Mouse (Mus musculus): ENCODE data around the gene Ctsk. TPM values are rescaled to one million over a fixed set of nuclear protein-coding genes. Genes with fewer than 3 reads are reported as not detected.
A peak's percentile ranks its signal among the peaks of the same experiment; 100 is the strongest.

Ctsk gene
- polyA plus RNA-seq, 1 experiment: not detected

DNA sequence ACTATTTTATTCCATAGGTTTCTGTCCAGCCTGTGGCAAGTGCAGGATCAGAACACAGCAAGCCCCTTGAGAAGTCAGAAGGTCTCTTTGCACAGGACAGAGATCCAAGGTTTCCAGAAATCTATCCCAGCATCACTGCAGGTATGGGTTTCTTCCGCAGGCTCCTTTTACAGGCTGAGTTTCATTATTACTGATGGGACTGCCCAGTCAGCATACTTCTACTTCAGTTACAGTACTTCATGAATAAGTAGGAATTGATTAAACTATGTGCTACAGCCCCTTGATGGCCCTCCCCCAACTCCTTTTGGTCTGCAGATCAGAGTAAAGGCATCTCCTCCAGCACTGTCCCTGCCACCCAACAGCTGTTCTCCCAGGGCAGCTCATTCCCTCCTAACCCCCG is 8.8 kb upstream of the Ctsk start:
- peaks cover 7% of the 10 kb centered on the region for H3K4me1 ChIP-seq (ENCODE audit: control insufficient read depth)
- H3K9me3 ChIP-seq (ENCODE audit: control insufficient read depth, low read length): no peaks in the 10 kb centered on the region
- H3K36me3 ChIP-seq (ENCODE audit: control insufficient read depth): peaks cover 95% of the 10 kb centered on the region

DNA sequence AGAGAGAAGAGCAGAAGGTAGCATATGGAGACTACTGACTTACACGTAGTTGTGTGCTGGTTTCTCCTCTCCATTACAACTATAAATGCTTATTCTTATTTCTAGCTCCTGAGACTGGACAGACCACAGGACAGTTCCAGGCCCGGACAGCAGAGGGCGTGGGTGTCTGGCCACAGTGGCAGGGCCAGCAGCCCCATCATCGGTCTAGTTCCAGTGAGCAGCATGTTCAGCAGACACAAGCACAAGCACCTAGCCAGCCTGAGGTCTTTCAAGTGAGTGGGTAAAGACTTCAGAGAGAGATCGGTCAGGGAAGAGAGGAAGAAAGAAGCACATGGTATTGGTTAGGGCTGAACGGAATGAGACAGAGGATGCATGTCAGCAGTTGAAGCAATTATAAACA is 4.7 kb upstream of the Ctsk start:
- no peak for TF ChIP-seq GATA1 (IDR thresholded peaks at IDR 0.05; ENCODE audit: low read length)
- TF ChIP-seq TAL1 (IDR thresholded peaks at IDR 0.05; ENCODE audit: low read length): no peak
- Histone ChIP-seq H3K36me3 (ENCODE audit: control insufficient read depth) (peaks cover 78% of the 10 kb centered on the region), H3K4me1 (ENCODE audit: control insufficient read depth) (peaks cover 6% of the 10 kb centered on the region)

More for the DNA sequence above, 8.8 kb upstream of the Ctsk start:
- TF ChIP-seq GATA1 (IDR thresholded peaks at IDR 0.05; ENCODE audit: low read length) (no peak), TAL1 (IDR thresholded peaks at IDR 0.05; ENCODE audit: low read length) (no peak)
- H3K4me3 ChIP-seq (replicated peaks): no peak overlapping the region
- no peaks in the 10 kb centered on the region for H3K27me3 ChIP-seq (ENCODE audit: control insufficient read depth)

DNA sequence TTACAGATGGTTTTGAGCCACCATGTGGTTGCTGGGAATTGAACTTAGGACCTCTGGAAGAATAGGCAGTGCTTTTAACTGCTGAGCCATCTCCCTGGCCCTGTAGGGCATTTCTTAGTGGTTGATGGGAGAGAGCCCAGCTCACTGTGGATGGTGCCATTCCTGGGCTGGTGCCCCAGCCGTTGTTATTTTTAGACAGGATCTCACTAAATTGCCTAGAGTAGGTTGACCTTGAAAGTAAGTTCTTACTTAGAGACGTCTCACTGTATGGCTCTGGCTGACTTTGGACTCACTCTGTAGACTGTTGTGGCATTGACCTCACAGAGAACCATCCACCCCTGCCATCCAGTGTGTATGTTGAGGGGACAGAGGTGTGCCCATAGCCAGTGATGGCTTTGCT is 827 bp upstream of the Ctsk start:
- H3K27me3 ChIP-seq (ENCODE audit: control insufficient read depth): peaks cover 5% of the 10 kb centered on the region
- peaks cover 41% of the 10 kb centered on the region for H3K36me3 ChIP-seq (ENCODE audit: control insufficient read depth)
- TF ChIP-seq TAL1 (IDR thresholded peaks at IDR 0.05; ENCODE audit: low read length) (no peak), GATA1 (IDR thresholded peaks at IDR 0.05; ENCODE audit: low read length) (no peak)
- no peaks in the 10 kb centered on the region for H3K9me3 ChIP-seq (ENCODE audit: control insufficient read depth, low read length)
- no peak overlapping the region for H3K4me3 ChIP-seq (replicated peaks)
- peaks cover 9% of the 10 kb centered on the region for H3K4me1 ChIP-seq (ENCODE audit: control insufficient read depth)

More for the DNA sequence above, 4.7 kb upstream of the Ctsk start:
- Histone ChIP-seq H3K27me3 (ENCODE audit: control insufficient read depth) (no peaks in the 10 kb centered on the region), H3K4me3 (replicated peaks) (no peak overlapping the region), H3K9me3 (ENCODE audit: control insufficient read depth, low read length) (no peaks in the 10 kb centered on the region)

DNA sequence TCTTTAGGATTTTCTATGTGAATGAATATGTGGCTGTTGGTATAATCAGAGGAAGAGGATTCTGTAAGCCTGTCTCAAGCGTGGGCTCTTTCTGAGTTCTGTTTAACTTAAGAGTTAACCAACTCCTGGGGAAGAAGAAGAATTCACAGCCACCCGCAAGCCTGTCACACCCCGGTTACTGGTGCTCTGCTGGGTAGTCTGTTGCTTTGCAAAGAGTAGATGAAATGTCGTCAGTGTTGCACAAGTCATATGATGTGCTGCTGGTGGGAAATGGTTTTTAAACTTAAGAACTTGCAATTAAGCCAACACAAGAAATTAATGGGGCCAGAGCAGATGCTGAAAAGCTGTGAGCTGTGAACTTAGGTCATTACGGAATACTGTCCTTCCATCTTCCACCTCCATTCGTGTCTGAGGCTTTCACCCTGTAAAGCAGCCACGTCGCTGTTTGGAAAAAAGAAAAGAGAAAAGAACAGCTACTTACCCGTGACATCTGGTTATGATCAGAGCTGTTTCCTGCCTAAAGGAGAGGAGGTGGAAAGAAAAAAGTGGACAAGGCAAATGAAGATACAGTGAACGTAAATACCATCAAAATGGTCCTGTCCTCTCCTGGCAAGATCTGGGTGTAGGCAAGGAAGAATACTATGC is 562 bp downstream of the Ctsk start:
- Histone ChIP-seq H3K4me1 (ENCODE audit: control insufficient read depth) (peaks cover 4% of the 10 kb centered on the region; the same call in 1 of the 2 replicates), H3K36me3 (ENCODE audit: control insufficient read depth) (peaks cover 27% of the 10 kb centered on the region), H3K4me3 (replicated peaks) (no peak overlapping the region), H3K9me3 (ENCODE audit: control insufficient read depth, low read length) (no peaks in the 10 kb centered on the region), H3K27me3 (ENCODE audit: control insufficient read depth) (peaks cover 5% of the 10 kb centered on the region)
- TF ChIP-seq GATA1 (IDR thresholded peaks at IDR 0.05; ENCODE audit: low read length) (no peak), TAL1 (IDR thresholded peaks at IDR 0.05; ENCODE audit: low read length) (no peak)

DNA sequence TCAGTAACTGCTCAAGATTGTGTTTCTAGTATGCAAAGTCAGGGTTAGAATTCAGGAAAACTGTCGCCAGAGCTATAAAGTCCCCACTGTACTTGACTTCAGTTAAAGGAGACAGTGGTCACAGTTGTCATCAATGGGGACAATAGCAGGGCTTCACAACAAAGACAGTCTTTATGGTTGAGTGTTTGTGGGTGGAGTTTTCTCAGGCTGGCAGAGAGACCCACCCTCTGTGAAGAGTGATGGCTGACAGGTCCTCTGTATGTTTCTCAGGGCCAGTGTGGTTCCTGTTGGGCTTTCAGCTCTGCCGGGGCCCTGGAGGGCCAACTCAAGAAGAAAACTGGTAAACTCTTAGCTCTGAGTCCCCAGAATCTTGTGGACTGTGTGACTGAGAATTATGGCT is 3.3 kb downstream of the Ctsk start:
- TF ChIP-seq GATA1 (IDR thresholded peaks at IDR 0.05; ENCODE audit: low read length) (no peak), TAL1 (IDR thresholded peaks at IDR 0.05; ENCODE audit: low read length) (no peak)
- H3K27me3 ChIP-seq (ENCODE audit: control insufficient read depth): peaks cover 5% of the 10 kb centered on the region
- H3K9me3 ChIP-seq (ENCODE audit: control insufficient read depth, low read length): no peaks in the 10 kb centered on the region
- peaks cover 4% of the 10 kb centered on the region; the same call in 1 of the 2 replicates for H3K4me1 ChIP-seq (ENCODE audit: control insufficient read depth)
- H3K4me3 ChIP-seq (replicated peaks): no peak overlapping the region
- peaks cover under 1% of the 10 kb centered on the region; the same call in 1 of the 2 replicates for H3K36me3 ChIP-seq (ENCODE audit: control insufficient read depth)

DNA sequence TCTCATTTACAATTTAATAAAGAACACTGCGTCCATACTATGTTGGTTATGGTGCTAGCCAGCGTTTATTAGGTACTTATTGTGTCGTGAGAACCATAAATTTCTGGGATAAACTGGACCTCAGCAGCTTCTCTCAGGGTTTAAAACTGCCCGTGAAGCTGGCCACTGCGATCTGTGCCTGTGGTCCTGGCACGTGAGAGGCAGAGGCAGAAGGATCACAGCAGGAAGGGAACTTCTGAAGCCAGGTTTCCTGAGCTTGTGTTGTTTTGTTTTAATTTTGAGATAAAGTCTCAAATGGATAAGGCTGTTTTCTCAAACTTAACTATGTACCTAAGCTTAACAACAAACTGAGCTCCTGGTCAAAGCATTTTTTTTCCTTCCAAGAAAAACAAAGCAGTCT is 10.3 kb downstream of the Ctsk start:
- H3K36me3 ChIP-seq (ENCODE audit: control insufficient read depth): no peaks in the 10 kb centered on the region
- H3K27me3 ChIP-seq (ENCODE audit: control insufficient read depth): no peaks in the 10 kb centered on the region
- no peaks in the 10 kb centered on the region for H3K9me3 ChIP-seq (ENCODE audit: control insufficient read depth, low read length)
- TF ChIP-seq TAL1 (IDR thresholded peaks at IDR 0.05; ENCODE audit: low read length) (no peak), GATA1 (IDR thresholded peaks at IDR 0.05; ENCODE audit: low read length) (no peak)
- peaks cover 27% of the 10 kb centered on the region for H3K4me1 ChIP-seq (ENCODE audit: control insufficient read depth)
- H3K4me3 ChIP-seq (replicated peaks): no peak overlapping the region

DNA sequence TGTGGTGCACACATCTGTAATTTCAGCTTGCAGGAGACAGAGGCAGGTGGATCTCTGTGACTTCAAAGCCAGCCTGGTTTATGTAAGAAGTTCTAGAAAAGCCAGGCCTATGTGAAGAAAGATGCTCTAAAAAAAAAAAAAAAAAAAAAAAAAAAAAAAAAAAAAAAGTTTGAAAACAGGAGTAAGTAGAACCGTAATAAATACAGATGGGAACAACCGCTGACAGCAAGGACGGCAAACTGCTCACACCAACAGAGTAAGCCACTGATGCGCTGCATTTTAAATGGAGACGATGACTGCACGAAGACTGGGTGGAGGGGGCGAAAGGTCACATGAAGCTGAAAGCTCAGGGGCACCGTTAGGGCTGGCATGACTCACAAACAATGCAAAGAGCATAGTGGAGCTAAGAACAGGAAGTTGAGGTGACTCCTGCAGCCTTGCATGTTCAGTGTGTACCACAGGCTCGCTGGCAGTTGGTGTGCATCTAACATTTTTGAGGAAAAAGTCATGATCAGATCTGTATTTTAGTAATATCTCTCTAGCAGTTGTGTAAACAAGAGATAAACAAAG is 12.6 kb downstream of the Ctsk start:
- TF ChIP-seq GATA1 (IDR thresholded peaks at IDR 0.05; ENCODE audit: low read length): no peak
- TF ChIP-seq TAL1 (IDR thresholded peaks at IDR 0.05; ENCODE audit: low read length): no peak; the same call in 2 of the 3 replicates
- Histone ChIP-seq H3K4me1 (ENCODE audit: control insufficient read depth) (peaks cover 50% of the 10 kb centered on the region), H3K4me3 (replicated peaks) (no peak overlapping the region), H3K36me3 (ENCODE audit: control insufficient read depth) (peaks cover 4% of the 10 kb centered on the region; the same call in 1 of the 2 replicates), H3K27me3 (ENCODE audit: control insufficient read depth) (no peaks in the 10 kb centered on the region), H3K9me3 (ENCODE audit: control insufficient read depth, low read length) (no peaks in the 10 kb centered on the region)

DNA sequence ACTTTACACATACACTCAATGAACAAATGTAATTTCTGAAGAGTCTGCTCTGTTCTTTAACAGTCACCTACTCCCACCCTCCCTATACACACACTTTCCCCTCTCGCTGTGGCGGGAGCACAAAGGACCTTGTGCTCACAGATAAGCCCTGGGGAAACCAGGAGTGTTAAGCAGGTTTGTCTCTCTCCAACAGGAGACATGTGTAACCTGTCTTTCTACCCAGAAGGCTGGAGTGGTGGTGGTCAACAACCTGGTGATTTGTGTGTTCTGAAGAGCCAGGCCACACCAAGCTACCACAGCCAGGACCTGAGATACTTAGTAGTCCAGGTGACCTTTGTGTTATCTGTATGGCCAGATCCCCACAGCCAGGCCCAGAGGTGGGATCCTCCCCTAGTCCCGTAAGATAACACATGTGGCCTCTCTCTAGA is 17.6 kb downstream of the Ctsk start:
- no peaks in the 10 kb centered on the region for H3K9me3 ChIP-seq (ENCODE audit: control insufficient read depth, low read length)
- TF ChIP-seq TAL1 (IDR thresholded peaks at IDR 0.05; ENCODE audit: low read length) (peak; percentile 85), GATA1 (IDR thresholded peaks at IDR 0.05; ENCODE audit: low read length) (peak; percentile 94)
- H3K36me3 ChIP-seq (ENCODE audit: control insufficient read depth): peaks cover 7% of the 10 kb centered on the region; the same call in 1 of the 2 replicates
- no peaks in the 10 kb centered on the region for H3K27me3 ChIP-seq (ENCODE audit: control insufficient read depth)
- peaks cover 85% of the 10 kb centered on the region for H3K4me1 ChIP-seq (ENCODE audit: control insufficient read depth)
- H3K4me3 ChIP-seq (replicated peaks): peak overlapping the region; percentile 46

DNA sequence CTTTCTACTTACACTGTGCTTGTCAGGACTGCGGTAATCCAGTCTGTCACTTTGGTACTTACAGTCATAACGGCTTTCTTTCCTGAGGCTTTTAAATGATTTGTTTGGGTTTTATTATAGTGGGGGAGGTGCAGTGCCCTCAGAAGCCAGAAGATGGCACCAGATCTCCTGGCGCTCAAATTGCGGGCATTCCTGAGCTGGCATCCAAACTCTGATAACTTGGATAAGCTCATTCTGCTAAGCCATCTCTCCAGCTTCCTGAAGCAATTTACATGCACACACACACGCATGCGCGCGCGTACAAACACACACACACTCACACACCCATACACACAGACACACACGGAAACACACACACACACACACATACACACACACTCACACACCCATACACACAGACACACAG is 18.4 kb downstream of the Ctsk start:
- H3K4me1 ChIP-seq (ENCODE audit: control insufficient read depth): peaks cover 86% of the 10 kb centered on the region

More for the DNA sequence above, 18.4 kb downstream of the Ctsk start:
- H3K9me3 ChIP-seq (ENCODE audit: control insufficient read depth, low read length): no peaks in the 10 kb centered on the region
- peak overlapping the region; percentile 46 for H3K4me3 ChIP-seq (replicated peaks)
- H3K36me3 ChIP-seq (ENCODE audit: control insufficient read depth): peaks cover 7% of the 10 kb centered on the region; the same call in 1 of the 2 replicates
- no peak for TF ChIP-seq TAL1 (IDR thresholded peaks at IDR 0.05; ENCODE audit: low read length)
- TF ChIP-seq GATA1 (IDR thresholded peaks at IDR 0.05; ENCODE audit: low read length): no peak
- H3K27me3 ChIP-seq (ENCODE audit: control insufficient read depth): no peaks in the 10 kb centered on the region
